Mouse (Mus musculus) myocyte (in vitro differentiated cells): ENCODE data around the gene Hpn.

ENCODE experiments used
- CEBPB ChIP-seq: IDR thresholded peaks from 2 replicates; pipeline ENCODE4 v1.6.1; 2011; ENCODE audit warnings: mild to moderate bottlenecking, moderate library complexity; ENCODE audit not compliant: poor library complexity, insufficient read depth, severe bottlenecking
- E2F4 ChIP-seq: IDR thresholded peaks from one replicate; pipeline ENCODE4 v1.6.1; 2011; ENCODE audit warnings: mild to moderate bottlenecking, control low read depth, moderate library complexity; ENCODE audit not compliant: insufficient read depth
- MAX ChIP-seq: IDR thresholded peaks from one replicate; pipeline ENCODE4 v1.6.1; 2011; ENCODE audit warnings: low read depth, mild to moderate bottlenecking, control low read depth
- MYOD1 ChIP-seq, 3 experiments: IDR thresholded peaks; one replicate each; pipeline ENCODE4 v1.6.1; 2011; ENCODE audit warnings: control low read depth in 2 of 3, low read depth in 2 of 3, mild to moderate bottlenecking in 2 of 3, moderate library complexity in 1 of 3; ENCODE audit not compliant: insufficient read length in 2 of 3, control insufficient read depth in 1 of 3
- MYOG ChIP-seq, 3 experiments: IDR thresholded peaks; one replicate each; pipeline ENCODE4 v1.6.1; 2011; ENCODE audit warnings: control low read depth in 2 of 3, low read depth in 2 of 3, mild to moderate bottlenecking in 2 of 3; ENCODE audit not compliant: insufficient read length in 2 of 3, control insufficient read depth in 1 of 3, insufficient read depth in 1 of 3
- POLR2A ChIP-seq: IDR thresholded peaks from one replicate; pipeline ENCODE4 v1.6.1; 2011; ENCODE audit warnings: low read depth, mild to moderate bottlenecking, control low read depth, moderate library complexity; ENCODE audit not compliant: insufficient read length
- POLR2AphosphoS2 ChIP-seq: IDR thresholded peaks from one replicate; pipeline ENCODE4 v1.6.1; 2011; ENCODE audit warnings: low read depth, control low read depth; ENCODE audit not compliant: insufficient read length
- REST ChIP-seq: IDR thresholded peaks from one replicate; pipeline ENCODE4 v1.6.1; 2011; ENCODE audit warnings: mild to moderate bottlenecking, control low read depth, moderate library complexity; ENCODE audit not compliant: insufficient read depth, insufficient read length
- SRF ChIP-seq: IDR thresholded peaks from one replicate; pipeline ENCODE4 v1.6.1; 2011; ENCODE audit warnings: low read depth; ENCODE audit not compliant: control insufficient read depth, insufficient read length
- TCF12 ChIP-seq: IDR thresholded peaks from one replicate; pipeline ENCODE4 v1.6.1; 2011; ENCODE audit warnings: mild to moderate bottlenecking, control low read depth; ENCODE audit not compliant: poor library complexity, insufficient read depth, severe bottlenecking
- TCF3 ChIP-seq: IDR thresholded peaks from one replicate; pipeline ENCODE4 v1.6.1; 2011; ENCODE audit warnings: low read depth, control low read depth; ENCODE audit not compliant: insufficient read length
- USF1 ChIP-seq: IDR thresholded peaks from one replicate; pipeline ENCODE4 v1.6.1; 2011; ENCODE audit warnings: low read depth, mild to moderate bottlenecking, control low read depth, moderate library complexity

DNA sequence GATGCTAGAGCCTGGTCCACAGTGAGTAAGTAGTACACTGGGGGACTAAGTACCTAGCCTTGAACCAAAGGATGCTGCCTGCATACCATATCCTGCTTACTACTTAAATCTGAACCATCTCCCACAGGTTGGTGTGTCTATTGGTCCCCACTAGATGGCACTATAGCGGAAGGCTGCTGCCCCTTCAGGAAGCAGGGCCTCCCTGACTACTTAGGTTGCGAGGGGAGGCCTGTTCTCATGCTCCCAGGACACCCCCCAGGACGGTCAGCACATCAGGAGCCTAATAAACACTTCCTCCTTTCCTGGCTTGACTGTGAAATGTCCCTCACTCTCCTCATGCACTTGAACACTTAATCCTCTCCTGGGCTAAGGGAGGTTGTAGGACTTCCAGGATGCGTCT, 15.8 kb upstream of the Hpn start:
- TF ChIP-seq USF1, result no peak
- no peak for TF ChIP-seq TCF12
- TF ChIP-seq POLR2A, result no peak
- no peak for TF ChIP-seq MYOD1 (IDR thresholded peaks at IDR 0.05; ENCODE audit: control insufficient read depth in 1 of 3, insufficient read length in 2 of 3, low read depth in 2 of 3)
- no peak for TF ChIP-seq E2F4
- no peak for TF ChIP-seq REST
- TF ChIP-seq CEBPB, result no peak
- TF ChIP-seq POLR2AphosphoS2, result no peak
- no peak for TF ChIP-seq MAX
- TF ChIP-seq MYOG (IDR thresholded peaks at IDR 0.05; ENCODE audit: control insufficient read depth in 1 of 3, insufficient read depth in 1 of 3, insufficient read length in 2 of 3, low read depth in 2 of 3), result no peak
- TF ChIP-seq SRF, result no peak
- TF ChIP-seq TCF3, result no peak
